In the genomic region with DNA sequence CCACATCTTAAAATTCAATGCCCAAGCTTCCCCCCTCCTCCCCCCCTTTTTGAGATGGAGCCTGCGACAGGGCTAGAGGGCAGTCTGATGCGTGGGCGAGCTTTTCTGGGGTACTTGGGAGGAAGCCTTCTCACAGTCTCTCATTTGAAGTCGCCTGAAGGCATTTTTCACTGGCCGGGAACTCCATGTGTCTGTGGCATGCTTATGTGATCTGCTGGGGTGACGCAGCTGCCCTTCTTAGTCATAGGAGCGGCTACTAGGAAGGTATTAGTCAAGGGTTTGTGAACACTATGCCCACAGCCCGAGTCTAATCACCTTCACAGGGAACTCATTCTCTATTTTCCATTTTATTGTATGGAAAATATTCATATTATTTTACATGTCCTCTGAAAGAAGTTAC, we compare ENCODE assay signal across 25 mouse cellular contexts. TPM values are rescaled to one million over a fixed set of nuclear protein-coding genes. Genes with fewer than 3 reads are reported as not detected.
A peak's percentile ranks its signal among the peaks of the same experiment; 100 is the strongest.
DNase-seq lines count a peak whose midpoint lies in the region.
"Had no signal": no experiment of that assay in that cellular context is flagged by ENCODE, and none has a peak within 500 bp of the region (broad histone marks: within the 10 kb centered on the region; RNA-seq: fewer than 3 reads in every experiment).

No protein-coding gene starts in this region.

- DNase-seq in 3T3-L1 (ENCODE audit: low read depth, low spot score): peak; percentile 62
- DNase-seq in CD4-positive helper T cell, adult 2 months (ENCODE audit: low read depth, low spot score): peak; percentile 20
- DNase-seq in NIH3T3 (ENCODE audit: low read depth): peak; percentile 14
- DNase-seq in fibroblast of lung, adult 2 months (ENCODE audit: low read depth): peak; percentile 34
- no peak for DNase-seq in heart, embryonic 10.5 days (ENCODE audit: low spot score)
- DNase-seq in cerebellum, adult 9-11 months: no peak
- DNase-seq: adrenal gland, adult 8-10 months; adrenal gland, postnatal 25 days; cerebellum, adult 18-20 months; cerebellum, adult 9-10 months; cerebellum, postnatal 25 days; gastrocnemius, postnatal 25 days; heart, adult 18-20 months; heart, postnatal 14 days; kidney, adult 11 months had no signal

- H3K4me3 ChIP-seq in heart, embryonic 10.5 days: no peak overlapping the region
- H3K4me3 ChIP-seq: embryonic facial prominence, embryonic 12.5 days; embryonic facial prominence, embryonic 15.5 days; forebrain, embryonic 12.5 days; forebrain, embryonic 15.5 days; heart, embryonic 13.5 days; hindbrain, embryonic 13.5 days; intestine, embryonic 15.5 days had no signal

- H3K9me3 ChIP-seq in heart, embryonic 10.5 days: no peaks in the 10 kb centered on the region
- H3K9me3 ChIP-seq: embryonic facial prominence, embryonic 12.5 days; embryonic facial prominence, embryonic 15.5 days; forebrain, embryonic 12.5 days; forebrain, embryonic 15.5 days; hindbrain, embryonic 13.5 days; intestine, embryonic 15.5 days had no signal

- no peaks in the 10 kb centered on the region for H3K4me1 ChIP-seq in heart, embryonic 10.5 days
- H3K4me1 ChIP-seq: embryonic facial prominence, embryonic 12.5 days; embryonic facial prominence, embryonic 15.5 days; forebrain, embryonic 12.5 days; forebrain, embryonic 15.5 days; hindbrain, embryonic 13.5 days; intestine, embryonic 15.5 days had no signal

- H3K27ac ChIP-seq in heart, embryonic 10.5 days: no peak overlapping the region
- H3K27ac ChIP-seq: embryonic facial prominence, embryonic 12.5 days; embryonic facial prominence, embryonic 15.5 days; forebrain, embryonic 12.5 days; forebrain, embryonic 15.5 days; heart, embryonic 13.5 days; hindbrain, embryonic 13.5 days; intestine, embryonic 15.5 days had no signal

- H3K27me3 ChIP-seq in heart, embryonic 10.5 days (ENCODE audit: insufficient read depth, poor library complexity, severe bottlenecking): no peaks in the 10 kb centered on the region
- H3K27me3 ChIP-seq: CH12.LX; embryonic facial prominence, embryonic 12.5 days; embryonic facial prominence, embryonic 15.5 days; forebrain, embryonic 12.5 days; forebrain, embryonic 15.5 days; heart, embryonic 13.5 days; hindbrain, embryonic 13.5 days; intestine, embryonic 15.5 days had no signal

- WGBS in heart, embryonic 10.5 days: 84% methylated on average over 8 of the region's 8 CpGs

- no peaks in the 10 kb centered on the region for H3K36me3 ChIP-seq in heart, embryonic 10.5 days
- H3K36me3 ChIP-seq: embryonic facial prominence, embryonic 12.5 days; embryonic facial prominence, embryonic 15.5 days; forebrain, embryonic 12.5 days; forebrain, embryonic 15.5 days; heart, embryonic 13.5 days; hindbrain, embryonic 13.5 days; intestine, embryonic 15.5 days had no signal

RNA-seq across cellular contexts. Expression of a gene that starts 11.2 kb away (rescaled TPM):
- polyA plus RNA-seq in heart, embryonic 10.5 days (2016; fragmentation: Nextera tagmentation; extraction: Ambion mirVana): not detected in 2 replicates
- polyA plus RNA-seq: activated CD4-positive, CD25-positive, alpha-beta regulatory T cell, adult 4 months; heart, embryonic 13.5 days; heart, embryonic 16.5 days; intestine, embryonic 15.5 days had no signal

RNA-seq across cellular contexts. Expression of a gene that starts 50.1 kb away (rescaled TPM):
- polyA plus RNA-seq in heart, embryonic 10.5 days (2016; fragmentation: Nextera tagmentation; extraction: Ambion mirVana): 16.7 and 17.5 TPM in 2 replicates

Comparison
In these comparisons a context has a peak if more than half of its experiments do, and no peak if none do; other contexts are left out.
1. DNase-seq: peak in 3T3-L1 (single experiment), CD4-positive helper T cell, adult 2 months (single experiment), NIH3T3 (single experiment) and fibroblast of lung, adult 2 months (single experiment); none in heart, embryonic 10.5 days (single experiment) and cerebellum, adult 9-11 months (single experiment).